9 mouse cellular contexts compared by ENCODE assay signal in genomic region chr5:5507701-5508225, GRCm38 (mm10). TPM values are rescaled to one million over a fixed set of nuclear protein-coding genes. Genes with fewer than 3 reads are reported as not detected.
DNase-seq lines count a peak whose midpoint lies in the region; ATAC-seq and TF ChIP-seq lines count a peak whose summit lies in the region.
"Had no signal": no experiment of that assay in that cellular context is flagged by ENCODE, and none has a peak within 500 bp of the region (broad histone marks: within the 10 kb centered on the region; RNA-seq: fewer than 3 reads in every experiment).

No protein-coding gene starts in this region.

- 54% methylated on average over 20 of the region's 20 CpGs for WGBS in intestine, embryonic 14.5 days

- DNase-seq in Patski (ENCODE audit: low read depth, low spot score) = no peak
- DNase-seq in cerebellum, adult 18-20 months = peak; percentile 90 to 93
- DNase-seq in intestine, embryonic 14.5 days (ENCODE audit: low spot score) = peak; percentile 80
- DNase-seq in left cerebral cortex, adult 2 months (ENCODE audit: extremely low spot score in 1 of 2, low spot score in 2 of 2) = peak; percentile 51 to 74
- peak; percentile 45 for DNase-seq in right cerebral cortex, postnatal 25 days

- no peaks in the 10 kb centered on the region for H3K9me3 ChIP-seq in intestine, embryonic 14.5 days (ENCODE audit: control insufficient read depth, low read length)
- H3K9me3 ChIP-seq: stomach, embryonic 15.5 days had no signal

- CTCF ChIA-PET in Patski (lab: Charles Lee) = interaction anchor here (1.5 to 2.6 kb wide), 3 partner anchors 11 to 242 kb away, joined by 4 to 14 read pairs (median 8); partner anchors contain the start of gene Steap1

- intact Hi-C loops in left cerebral cortex, adult 2 months (cut with DNase I) = no loop called here

- no peak overlapping the region for H3K4me2 ChIP-seq in intestine, embryonic 14.5 days (ENCODE audit: low read length)
- H3K4me2 ChIP-seq: stomach, embryonic 15.5 days had no signal

- H3K36me3 ChIP-seq in intestine, embryonic 14.5 days (ENCODE audit: control insufficient read depth, insufficient read depth, low read length) = peaks cover 28% of the 10 kb centered on the region

- no peak overlapping the region for H3K4me3 ChIP-seq in intestine, embryonic 14.5 days (ENCODE audit: low read depth, low read length)
- H3K4me3 ChIP-seq in left cerebral cortex, adult 2 months = no peak overlapping the region
- H3K4me3 ChIP-seq: stomach, embryonic 15.5 days had no signal

- H3K4me1 ChIP-seq in intestine, embryonic 14.5 days (replicated peaks; ENCODE audit: control insufficient read depth, insufficient read depth, low read length) = no peaks in the 10 kb centered on the region
- H3K4me1 ChIP-seq: stomach, embryonic 15.5 days had no signal

- TF ChIP-seq CTCF in Patski (IDR thresholded peaks at IDR 0.05) = peak; percentile 79
- peak; percentile 67 for TF ChIP-seq CTCF in left cerebral cortex, adult 2 months (IDR thresholded peaks at IDR 0.05)

- in situ Hi-C loops in Patski (cut with MboI; ENCODE audit: low pct_unique_long_range_greater_than_20kb) = no loop called here

- no peak overlapping the region for H3K9ac ChIP-seq in intestine, embryonic 14.5 days (ENCODE audit: low read length)
- H3K9ac ChIP-seq: stomach, embryonic 15.5 days had no signal

- no peak for ATAC-seq in Patski
- ATAC-seq in frontal cortex, adult (ENCODE audit: low TSS enrichment) = peak; percentile 58
- ATAC-seq in intestine, embryonic 14.5 days (replicated peaks; ENCODE audit: low FRiP score, low TSS enrichment, low read depth) = 0 out of 2 replicates have a peak, but pooled peaks have one; percentile 74
- peak; percentile 88 for ATAC-seq in megakaryocyte progenitor cell, adult 5-6 weeks (replicated peaks; ENCODE audit: poor library complexity)

- no peak overlapping the region for H3K27ac ChIP-seq in intestine, embryonic 14.5 days (ENCODE audit: low read depth)
- no peak overlapping the region for H3K27ac ChIP-seq in left cerebral cortex, adult 2 months
- H3K27ac ChIP-seq: stomach, embryonic 15.5 days had no signal

- H3K27me3 ChIP-seq in Patski = no peaks in the 10 kb centered on the region
- no peaks in the 10 kb centered on the region for H3K27me3 ChIP-seq in intestine, embryonic 14.5 days (replicated peaks; ENCODE audit: control insufficient read depth, insufficient read depth, low read length)
- H3K27me3 ChIP-seq: stomach, embryonic 15.5 days had no signal

- POLR2A ChIA-PET in Patski (lab: Charles Lee) = interaction anchor here (0.7 kb wide), 1 partner anchor 228 kb away, joined by 3 read pairs; no protein-coding TSS in a partner anchor

RNA-seq across cellular contexts. Expression of gene Cldn12, which starts 7.0 kb away (rescaled TPM):
- 60.9 TPM for polyA plus RNA-seq in Patski (2021)
- 23.0 and 25.2 TPM in 2 replicates for polyA plus RNA-seq in intestine, embryonic 14.5 days (2014; fragmentation: Nextera tagmentation; extraction: Ambion mirVana)
- 10 to 100 TPM; 40.5 to 45.1 TPM for total RNA-seq in left cerebral cortex, adult 2 months (2021)
- total RNA-seq in megakaryocyte progenitor cell, adult 5-6 weeks (2015) = 1.7 and 2.0 TPM in 2 replicates
- total RNA-seq in megakaryocyte progenitor cell, adult 5-6 weeks (2017) = 4.1 and 5.0 TPM in 2 replicates

RNA-seq across cellular contexts. Expression of gene 1700015F17Rik, which starts 28.8 kb away (rescaled TPM):
- polyA plus RNA-seq in Patski (2021) = not detected
- polyA plus RNA-seq in intestine, embryonic 14.5 days (2014; fragmentation: Nextera tagmentation; extraction: Ambion mirVana) = not detected in 2 replicates
- under 1 TPM in 1 of 2 experiments, not detected in 1; 0.70 TPM for total RNA-seq in left cerebral cortex, adult 2 months (2021)
- not detected in 2 replicates for total RNA-seq in megakaryocyte progenitor cell, adult 5-6 weeks (2015)
- not detected in 2 replicates for total RNA-seq in megakaryocyte progenitor cell, adult 5-6 weeks (2017)
- total RNA-seq: gastrocnemius, adult 8-10 months had no signal
- polyA plus RNA-seq: stomach, embryonic 15.5 days had no signal

RNA-seq across cellular contexts. Expression of gene Gtpbp10, which starts 51.6 kb away (rescaled TPM):
- 22.1 TPM for polyA plus RNA-seq in Patski (2021)
- 35.9 and 37.3 TPM in 2 replicates for polyA plus RNA-seq in intestine, embryonic 14.5 days (2014; fragmentation: Nextera tagmentation; extraction: Ambion mirVana)
- 10 to 100 TPM; 10.8 to 12.0 TPM for total RNA-seq in left cerebral cortex, adult 2 months (2021)
- total RNA-seq in megakaryocyte progenitor cell, adult 5-6 weeks (2015) = 30.2 and 30.8 TPM in 2 replicates
- 32.6 and 34.7 TPM in 2 replicates for total RNA-seq in megakaryocyte progenitor cell, adult 5-6 weeks (2017)

Comparison
In these comparisons a context has a peak if more than half of its experiments do, and no peak if none do; other contexts are left out.
1. RNA of gene Cldn12, which starts 7.0 kb away (total RNA-seq): 40.5 to 45.1 TPM in left cerebral cortex, adult 2 months; 1.7 to 5.0 TPM in megakaryocyte progenitor cell, adult 5-6 weeks; every median in the first group is over 4 times any median in the second.